Mouse (Mus musculus): ENCODE measurements at regions not wholly inside any gene's neighbourhood (a gene's known extent, or its start where the extent isn't known, plus 50 kb on each side); places are given as distances from the start of the nearest gene placed in this dataset.
A peak's percentile ranks its signal among the peaks of the same experiment; 100 is the strongest.

DNA sequence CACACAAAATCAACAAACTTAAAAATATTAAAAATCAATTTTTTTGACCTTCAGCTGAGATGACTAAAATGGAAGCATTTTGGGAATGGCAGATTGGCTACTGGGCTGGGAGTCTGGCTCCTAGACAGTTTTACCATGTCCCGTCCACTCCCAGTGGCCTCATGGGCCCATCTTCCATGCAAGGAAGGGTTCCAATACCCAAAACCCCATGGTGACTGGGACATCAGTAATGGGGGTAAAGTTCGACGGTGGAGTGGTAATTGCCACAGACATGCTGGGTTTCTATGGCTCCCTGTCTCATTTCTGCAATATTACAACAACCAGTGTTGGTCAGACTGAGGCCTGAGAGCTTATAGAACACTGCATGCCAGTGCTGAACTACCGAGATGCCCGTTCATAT lies 82.2 kb downstream of the Il20rb start:
- DNase-seq: no peak

DNA sequence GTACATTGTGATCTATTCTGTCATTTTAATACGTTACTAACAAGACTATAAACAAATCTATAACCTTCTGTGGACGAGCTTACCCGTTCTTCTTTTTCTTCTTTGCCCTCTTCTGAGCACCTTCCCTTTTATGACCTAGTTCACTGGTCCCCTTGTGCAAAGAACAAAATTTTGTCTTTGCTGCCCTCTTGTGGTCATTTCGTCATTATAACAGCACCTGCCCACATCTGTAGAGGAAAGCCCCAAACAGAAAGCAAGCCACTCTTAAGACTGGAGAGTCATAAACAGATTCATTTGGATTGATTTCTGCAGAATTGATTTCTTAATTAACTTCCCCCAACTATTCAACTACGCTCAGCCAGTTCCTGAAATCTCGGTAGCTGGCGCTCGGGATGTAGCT lies 86.2 kb downstream of the Il20rb start:
- no peak for DNase-seq

DNA sequence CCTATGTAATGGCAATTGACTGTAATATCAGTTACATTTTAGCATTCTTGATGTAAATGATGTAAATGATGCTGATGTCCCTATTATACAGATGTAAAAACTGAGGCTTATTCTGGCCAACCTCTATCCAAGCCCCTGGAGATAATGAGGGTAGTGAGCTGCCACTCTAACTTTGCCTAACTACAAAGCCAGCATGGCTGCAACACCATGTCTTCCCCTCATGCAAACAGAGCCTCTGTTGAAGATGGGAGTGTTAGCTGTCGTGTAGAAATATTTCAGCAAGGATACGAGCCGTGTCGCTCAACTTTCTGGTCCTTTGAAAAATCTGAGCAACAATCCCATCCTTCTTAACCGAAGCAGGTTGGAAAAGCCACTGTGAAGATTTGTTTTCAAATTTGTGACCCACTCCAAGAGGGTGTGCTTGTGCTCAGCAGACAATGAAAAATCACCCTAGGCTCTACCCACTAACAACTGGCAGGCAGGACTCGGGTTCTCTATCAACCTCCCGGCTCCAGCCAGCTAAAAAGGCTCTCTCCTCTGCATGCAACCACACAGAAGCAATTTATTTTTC lies 90.2 kb downstream of the Il20rb start:
- DNase-seq: no peak

DNA sequence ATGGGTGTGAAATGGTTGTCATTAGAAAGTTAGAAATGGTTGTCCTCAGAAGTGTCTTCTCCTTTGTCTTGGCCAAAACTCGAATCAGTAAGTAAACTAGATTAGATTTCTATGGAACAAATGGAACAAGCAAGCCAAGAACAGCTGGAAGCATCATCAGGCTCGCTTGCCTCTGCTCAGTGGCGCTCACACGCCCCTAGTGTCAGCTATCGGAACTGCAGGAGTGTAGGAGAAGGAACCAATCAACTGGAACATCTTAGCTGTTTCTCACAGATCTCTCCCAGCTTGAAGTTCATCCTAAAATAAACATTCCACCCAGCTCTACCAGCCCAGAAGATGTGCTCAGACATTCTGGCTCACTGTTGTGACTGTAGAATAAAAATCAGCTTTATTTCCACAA lies 90.9 kb downstream of the Il20rb start:
- DNase-seq: peak; percentile 12 to 24

DNA sequence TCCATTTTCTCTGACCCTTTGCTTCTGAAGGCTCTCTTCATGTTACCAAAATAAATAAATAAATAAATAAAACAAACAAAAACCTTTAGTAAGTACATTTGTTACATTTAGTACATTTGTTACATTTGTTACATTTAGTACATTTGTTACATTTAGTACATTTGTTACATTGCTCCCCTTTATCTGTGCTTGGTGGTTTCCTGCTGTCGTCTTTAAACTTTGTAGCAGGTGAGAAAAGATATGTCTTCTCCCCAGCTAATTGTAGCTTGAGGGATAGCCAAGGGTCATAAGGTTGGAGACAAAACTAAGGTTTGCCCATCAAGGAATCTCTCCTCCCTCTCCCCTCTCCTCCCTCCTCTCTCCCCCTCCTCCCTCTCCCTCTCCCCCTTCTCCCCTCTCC lies 92.0 kb downstream of the Il20rb start:
- DNase-seq: no peak

DNA sequence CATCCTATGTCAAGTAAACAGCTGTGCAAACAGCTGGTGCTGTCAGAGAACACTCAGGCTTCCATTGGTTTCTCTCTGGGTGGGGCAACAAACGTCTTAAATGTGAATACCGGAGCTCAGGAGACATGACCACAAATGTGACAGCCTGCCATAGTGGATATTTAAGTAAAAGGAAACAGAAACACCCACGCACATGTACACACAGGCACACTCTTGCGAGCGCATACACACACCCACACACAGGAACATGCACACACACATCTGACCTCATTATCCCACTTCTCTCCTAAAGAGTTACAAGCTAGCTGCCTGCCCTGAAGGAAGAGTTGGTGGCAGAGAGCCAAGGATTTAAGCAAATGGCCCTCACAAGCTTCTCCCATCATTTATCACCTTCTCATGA lies 92.4 kb downstream of the Il20rb start:
- DNase-seq: no peak

DNA sequence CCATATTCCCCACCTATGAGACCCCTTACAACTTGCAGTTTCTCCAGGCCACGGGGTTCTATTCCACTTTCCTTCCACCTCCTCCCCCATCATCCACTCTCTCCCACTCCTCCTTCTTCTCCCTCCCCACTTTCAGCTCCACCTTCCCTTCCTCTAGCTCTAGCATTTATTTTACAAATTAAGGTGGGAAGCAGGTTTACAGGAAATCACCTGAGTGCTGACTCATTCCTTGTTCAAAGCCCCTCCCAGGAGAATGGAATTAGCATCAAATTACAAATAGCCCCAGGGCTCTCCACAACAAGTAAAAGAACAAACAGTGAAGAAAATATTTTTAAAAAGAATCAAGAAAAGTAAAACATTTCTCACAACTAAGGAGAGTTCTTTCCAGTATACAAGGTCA lies 94.3 kb downstream of the Il20rb start:
- no peak for DNase-seq

DNA sequence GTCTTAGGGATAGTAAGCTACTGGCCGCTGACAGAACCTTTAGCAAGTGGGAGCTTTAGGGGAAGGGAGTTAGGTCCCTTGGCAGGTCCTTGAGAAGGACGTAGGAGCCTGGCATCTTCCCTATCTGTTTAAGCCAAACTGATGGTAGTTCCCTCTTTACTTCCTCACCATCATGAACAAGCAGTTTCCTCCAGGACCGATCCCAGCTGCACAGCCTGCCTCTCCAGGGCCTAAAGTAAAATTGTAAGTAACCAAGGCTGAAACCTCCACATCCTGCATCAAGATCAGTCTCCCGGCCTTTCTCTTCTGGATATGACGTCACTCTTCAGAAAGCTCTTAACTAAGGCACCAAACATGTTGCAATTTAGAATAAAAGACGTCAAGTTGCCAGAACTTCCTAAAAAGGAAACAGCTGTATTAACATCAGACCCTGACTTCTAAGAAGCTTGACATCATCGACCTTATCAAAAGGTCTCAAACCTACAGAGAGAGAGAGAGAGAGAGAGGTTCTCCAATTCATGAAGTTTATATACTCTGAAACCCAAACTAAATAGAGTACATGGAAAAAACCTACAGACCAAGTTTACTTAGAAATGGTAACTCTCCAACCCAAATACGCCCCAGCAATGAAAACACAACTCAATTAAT lies 94.9 kb downstream of the Il20rb start:
- DNase-seq: no peak

DNA sequence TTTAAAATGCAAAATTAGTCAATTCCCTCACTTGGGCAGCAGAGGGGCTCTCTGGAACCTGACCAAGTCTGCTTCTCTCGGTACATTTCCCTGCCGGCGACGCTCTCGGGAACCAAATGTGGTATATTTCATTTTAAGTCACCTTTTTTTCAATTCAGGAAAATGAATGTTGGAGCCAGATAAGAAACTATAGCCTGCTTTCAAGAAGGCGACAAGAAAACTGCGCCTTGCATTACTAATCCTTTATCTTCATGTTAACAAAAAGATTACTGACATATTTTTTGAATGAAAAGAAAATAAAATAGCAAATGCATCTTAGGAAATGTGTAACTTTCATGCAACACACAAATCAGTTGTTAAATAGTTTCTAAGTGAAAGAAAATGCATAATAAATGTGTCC lies 98.2 kb downstream of the Il20rb start:
- DNase-seq: no peak

DNA sequence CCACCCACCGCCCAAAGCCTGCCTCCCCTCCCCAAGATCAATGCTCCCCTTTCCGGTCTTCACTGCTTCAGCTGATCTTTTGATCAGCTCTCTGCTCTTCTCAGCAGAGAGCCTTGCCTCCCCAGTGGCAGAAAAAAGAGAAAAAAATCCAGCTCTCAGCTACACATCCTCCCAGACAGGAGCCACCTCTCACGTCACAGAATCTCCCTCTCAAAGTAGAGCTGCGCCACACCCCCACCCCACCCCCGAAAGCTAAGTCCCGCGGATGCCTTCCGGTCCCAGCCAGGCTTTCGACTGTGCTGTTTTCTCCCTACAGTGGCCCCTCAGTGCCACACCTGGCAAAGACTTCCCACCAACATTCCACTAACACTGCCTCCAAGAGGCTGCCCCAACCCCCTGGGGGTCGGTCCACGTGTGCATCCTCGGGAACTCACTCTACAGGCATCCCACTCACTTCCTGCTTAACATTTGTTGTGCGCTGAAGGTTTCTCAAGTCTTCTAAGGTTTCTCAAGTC lies 99.4 kb downstream of the Il20rb start:
- DNase-seq: no peak

DNA sequence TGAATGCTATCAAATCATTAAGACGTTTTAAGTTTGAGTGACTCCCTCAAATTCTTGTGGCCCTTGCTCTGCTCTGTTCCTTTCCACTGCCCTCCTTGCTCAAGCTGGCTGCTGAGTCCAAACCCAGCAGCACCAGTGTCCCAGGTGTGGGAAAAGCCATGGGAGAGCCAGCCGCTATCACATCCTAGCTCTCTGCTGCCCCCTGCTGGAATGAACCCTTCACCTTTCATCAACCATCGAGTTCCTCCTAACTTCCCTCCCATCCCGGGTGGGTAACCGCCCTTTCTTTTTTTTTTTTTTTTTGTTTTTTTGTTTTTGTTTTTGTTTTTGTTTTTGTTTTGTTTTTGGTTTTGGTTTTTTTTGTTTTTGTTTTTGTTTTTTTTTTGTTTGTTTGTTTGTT lies 104.1 kb downstream of the Il20rb start:
- DNase-seq: peak; percentile 6 to 13

DNA sequence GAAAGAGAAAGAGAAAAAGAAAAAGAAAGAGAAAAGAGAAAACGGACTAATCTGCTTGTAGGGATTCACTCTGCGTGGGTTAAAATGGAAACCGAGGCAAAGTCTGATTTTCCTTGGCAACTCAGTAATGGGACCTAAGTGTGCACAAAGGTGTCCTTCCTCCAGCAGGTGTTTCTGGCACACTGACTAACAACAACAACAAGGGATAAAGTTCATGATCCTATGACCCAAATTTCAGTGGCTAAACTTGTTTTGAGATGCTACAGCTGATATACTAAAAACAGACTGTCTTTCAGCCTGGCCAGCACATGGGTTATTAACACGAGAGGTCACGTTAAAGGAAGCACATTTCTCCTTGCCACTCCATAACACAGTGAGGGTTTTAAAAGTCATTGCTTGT lies 116.7 kb downstream of the Il20rb start:
- DNase-seq: no peak

DNA sequence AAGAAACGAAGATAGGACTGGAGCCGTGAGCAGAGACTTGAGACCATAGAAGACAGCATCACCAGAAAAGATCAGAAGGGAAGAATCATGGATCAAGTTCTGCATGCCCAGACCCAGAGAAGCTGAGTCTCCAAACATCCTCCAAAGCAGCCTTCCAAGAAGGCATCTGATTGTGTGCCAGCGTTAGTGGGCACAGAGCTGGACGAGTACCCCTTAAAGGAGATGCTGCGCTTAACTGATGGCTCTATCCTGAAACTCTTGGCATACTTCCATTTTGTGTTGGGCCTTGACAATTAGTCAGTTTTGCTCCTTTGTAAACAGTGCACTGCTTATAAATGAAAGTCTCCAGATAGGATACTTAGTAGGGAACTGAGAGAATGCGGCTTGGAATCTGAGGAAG lies 119.8 kb downstream of the Il20rb start:
- no peak for DNase-seq

DNA sequence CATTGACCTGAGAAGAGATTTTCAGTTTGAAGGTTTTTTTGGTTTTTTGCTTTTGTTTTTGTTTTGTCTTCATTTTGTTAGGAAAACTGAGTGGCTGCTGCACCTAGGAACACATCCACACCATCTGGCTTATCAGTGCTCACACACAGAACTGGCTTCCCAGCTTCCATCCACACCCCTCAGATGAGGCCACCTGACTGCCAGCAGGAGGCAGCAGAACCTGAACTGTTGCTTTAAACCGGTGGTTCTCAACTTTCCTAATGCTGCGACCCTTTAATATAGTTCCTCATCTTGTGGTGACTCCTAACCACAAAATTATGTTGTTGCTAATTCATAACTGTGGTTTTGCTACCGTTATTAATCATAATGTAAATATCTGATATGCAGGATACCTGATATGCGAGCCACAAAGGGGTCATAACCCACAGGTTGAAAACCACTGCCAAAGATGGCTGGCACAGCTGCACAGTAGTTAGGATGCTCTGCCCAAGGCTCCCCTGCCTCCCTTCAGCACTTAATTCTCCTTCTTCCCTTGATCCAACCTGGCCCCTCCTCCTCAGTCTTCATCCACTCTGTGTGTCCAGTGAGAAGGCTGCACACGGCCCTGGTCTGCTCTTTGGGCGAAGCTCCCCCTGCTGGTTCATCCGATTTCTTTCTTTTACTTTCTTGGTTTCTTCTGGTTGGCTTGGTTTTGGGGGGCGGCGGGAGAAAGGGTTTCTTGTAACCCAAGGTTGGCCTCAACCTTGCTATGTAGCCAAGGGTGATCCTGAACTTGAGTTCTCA lies 126.5 kb downstream of the Il20rb start:
- DNase-seq: no peak

DNA sequence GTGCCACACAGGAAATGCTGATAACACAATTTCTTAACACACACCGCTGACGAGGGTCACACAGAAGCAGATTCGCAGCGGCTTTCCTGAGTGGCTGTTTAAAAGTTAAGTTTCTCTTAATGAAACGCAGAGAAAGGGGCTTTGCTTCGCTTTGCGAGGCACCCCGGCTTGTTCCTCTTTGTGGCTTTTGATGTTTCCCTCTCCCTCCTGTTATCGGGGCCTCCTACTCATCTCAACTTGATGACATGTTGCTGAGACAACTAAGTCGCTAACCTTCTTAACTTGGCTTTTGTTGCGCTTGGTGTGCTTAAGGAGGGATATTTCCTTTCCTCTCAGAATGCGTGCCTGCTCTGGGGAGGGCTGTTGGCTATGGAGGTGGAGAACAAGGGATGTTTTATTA lies 129.0 kb downstream of the Il20rb start:
- no peak for DNase-seq

DNA sequence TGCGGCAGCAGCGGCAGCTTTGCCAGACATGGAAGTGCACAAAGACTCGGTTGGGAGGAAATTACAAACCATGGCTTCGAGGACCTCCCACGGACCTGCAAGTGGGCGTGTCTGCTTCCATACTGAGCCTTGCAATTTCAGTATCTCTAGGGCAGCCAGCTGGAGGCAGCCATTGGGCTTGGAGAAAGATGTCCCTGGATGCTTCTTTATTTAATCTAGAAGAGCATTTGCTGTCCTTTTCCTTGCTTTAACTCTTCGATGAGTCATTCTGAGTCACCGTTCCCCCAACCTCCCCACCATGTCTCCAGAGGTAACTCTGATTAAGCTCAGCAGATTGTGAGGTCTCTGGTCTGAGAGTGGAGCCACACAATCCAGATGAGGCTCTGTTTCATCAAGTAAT lies 145.8 kb downstream of the Il20rb start:
- DNase-seq: no peak

DNA sequence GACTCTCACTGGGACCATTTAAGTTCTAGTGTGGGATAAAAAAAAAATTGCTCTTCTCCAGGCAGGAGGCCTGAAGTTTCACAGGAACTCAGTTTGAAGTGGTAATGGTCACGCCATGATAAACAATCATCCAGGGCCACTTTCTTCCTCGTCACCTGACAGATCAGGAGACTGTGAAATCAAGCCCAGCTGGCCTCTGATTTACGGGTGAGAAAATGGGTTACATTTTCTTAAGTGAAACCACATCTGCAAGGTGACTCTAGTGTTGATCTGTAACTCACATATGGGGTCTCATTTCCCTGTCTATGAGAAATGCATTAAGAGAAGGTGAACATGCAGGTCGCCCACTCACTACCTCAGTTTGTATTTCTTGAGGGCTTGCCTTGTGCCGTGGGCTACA lies 178.8 kb downstream of the Il20rb start:
- DNase-seq: no peak

DNA sequence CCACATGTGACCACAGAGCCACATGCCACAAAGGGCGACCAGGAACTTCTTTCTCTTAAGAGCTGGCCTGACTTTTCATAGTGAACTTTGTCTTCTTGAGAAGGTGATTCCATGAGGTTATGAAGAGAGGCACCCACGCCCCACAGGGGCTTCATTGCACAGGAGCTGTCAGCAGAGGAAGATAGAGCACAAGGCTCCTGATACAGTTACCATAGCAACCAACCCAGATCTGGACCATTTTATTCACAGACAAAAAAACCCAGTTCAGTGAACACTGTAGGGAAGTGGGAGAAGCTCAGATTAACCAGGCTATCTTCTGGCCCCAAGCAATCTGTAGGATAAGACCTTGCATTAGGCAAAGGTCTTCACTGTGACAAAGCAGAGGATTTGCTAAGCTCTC lies 179.2 kb downstream of the Il20rb start:
- no peak for DNase-seq

DNA sequence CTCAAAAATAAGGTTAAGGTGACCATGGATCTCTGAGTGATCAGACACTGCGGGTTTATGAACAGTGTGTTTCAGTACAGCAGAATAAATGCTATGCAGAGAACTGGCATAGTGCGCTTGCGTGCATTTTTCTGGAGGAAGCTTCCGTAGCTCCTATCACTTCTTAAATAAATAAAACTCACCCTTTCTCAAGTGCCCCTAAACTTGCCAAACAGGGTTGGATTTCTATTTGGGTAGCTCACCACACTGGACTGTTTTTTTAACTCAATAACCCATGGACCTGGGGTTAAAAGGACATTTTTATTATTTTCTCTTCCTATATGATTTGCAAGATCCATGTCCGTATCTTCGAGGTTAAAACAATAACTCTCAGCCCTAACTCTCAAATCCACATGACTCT lies 182.8 kb downstream of the Il20rb start:
- no peak for DNase-seq

DNA sequence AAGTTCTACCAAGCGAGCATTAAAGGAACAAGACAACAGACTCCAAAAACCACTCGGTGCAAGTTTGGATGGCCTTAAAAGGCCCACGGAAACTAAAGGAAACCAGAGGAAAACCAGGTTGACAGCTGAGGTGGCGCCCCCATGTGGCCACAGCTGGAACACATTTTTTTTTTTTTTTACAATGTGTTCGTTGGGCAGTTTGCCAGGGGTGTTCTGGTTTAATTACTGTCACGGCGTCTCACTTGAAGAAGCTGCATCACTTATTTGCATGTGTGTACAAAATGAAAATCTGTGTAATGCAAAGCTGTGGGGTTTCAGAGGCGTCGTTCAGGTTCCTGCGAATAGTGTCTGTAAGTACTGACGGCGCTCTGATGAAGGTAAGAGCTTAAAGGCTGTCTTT lies 185.0 kb downstream of the Il20rb start:
- DNase-seq: no peak

DNA sequence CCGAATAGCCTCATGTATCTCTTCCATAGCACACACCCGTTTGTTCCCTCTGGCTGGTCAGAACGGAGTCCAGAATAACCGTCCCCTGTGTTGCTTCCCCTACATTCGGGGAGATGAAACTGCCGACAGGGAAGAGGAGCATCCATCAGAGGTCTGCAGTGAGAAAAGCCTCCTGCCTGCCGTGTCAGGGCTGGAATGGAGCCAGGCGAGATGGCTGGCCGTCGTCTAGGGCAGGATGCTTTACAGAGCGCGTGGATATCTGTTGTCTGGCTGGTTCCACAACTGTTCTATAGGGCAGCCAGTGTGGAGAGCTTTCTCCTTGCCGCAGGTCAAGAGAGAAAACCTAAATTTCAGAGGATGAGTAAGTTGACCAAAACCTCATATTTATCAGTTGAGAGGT lies 209.2 kb downstream of the Il20rb start:
- DNase-seq: no peak

DNA sequence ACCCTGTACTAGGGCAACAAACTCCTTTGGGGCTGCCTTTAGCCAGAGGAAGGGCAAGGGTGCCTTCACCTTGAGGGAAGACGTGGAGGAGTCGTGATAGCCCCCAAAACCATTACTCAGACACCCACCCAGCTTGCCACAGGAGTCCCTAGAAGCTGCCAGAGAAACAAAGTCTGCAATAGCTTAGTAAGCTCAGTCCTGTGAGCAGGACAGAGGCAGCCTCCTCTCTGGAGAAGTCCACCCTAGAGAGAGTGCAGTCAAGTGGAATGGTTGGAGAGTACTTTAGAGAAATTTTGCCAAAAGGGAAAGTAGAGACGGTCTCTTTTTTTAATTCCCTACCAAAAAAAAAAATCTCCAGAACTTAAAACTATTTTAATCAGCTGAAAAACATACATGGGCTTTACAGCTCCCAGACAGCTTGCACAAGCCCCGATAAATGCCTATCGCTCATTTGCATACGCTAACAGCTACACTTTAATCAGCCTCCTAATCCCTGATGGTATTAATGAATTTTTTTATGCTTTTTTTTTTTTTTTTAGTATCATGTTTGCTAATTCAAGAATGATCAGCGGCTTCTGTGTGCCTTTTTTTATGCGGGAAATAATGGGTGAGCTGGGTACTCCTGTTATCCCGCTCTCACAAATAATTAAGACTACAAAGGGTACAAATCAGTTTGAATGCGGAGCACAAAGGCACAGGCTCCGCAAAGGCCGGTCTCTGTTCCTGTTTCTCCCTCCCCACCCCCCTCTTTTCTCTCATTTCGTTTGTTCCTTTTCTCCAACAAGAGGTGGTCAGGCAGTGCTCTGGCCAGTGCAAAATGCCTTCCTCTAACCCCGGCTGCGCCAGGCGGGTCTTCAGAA lies 219.8 kb downstream of the Il20rb start:
- no peak for DNase-seq

DNA sequence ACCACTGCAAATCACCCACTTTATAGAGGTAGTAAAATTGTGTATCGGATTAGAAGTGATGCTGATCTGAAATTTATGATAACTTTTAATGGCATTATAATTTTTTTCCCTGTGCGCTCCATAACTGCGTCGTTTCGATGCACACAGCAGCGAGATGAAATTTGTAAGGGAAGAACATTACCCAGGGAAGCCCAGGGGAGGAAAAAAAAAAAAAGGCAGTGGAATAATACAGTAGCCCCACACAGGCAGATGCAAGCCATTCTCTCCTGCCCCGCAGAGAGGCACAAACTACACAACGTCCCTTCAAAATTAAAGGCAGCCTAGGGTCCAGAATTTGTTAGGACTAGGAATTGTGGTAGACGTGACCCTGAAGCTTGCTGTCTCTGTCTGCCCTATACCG lies 234.2 kb downstream of the Il20rb start:
- no peak for DNase-seq
